Mouse (Mus musculus): ENCODE data around the gene Olfr612. TPM values are rescaled to one million over a fixed set of nuclear protein-coding genes. Genes with fewer than 3 reads are reported as not detected.

Gene Olfr612
- polyA plus RNA-seq, 1 experiment from 2014 or later, result not detected

- Histone ChIP-seq H3K4me1 (replicated peaks; ENCODE audit: control insufficient read depth, insufficient read depth) (no peaks in the 10 kb centered on the region), H3K9me3 (ENCODE audit: control insufficient read depth, low read length) (no peaks in the 10 kb centered on the region), H3K27me3 (ENCODE audit: control insufficient read depth, insufficient read depth, low read length) (no peaks in the 10 kb centered on the region), H3K36me3 (ENCODE audit: control insufficient read depth, insufficient read depth, low read length) (no peaks in the 10 kb centered on the region), H3K27ac (replicated peaks) (no peak within 1 kb of the TSS), H3K4me3 (ENCODE audit: low read depth, low read length) (no peak within 1 kb of the TSS), H3K9ac (ENCODE audit: low read length) (no peak within 1 kb of the TSS), H3K4me2 (replicated peaks; ENCODE audit: low read depth) (no peak within 1 kb of the TSS)
- TF ChIP-seq EP300 (optimal IDR thresholded peaks at IDR 0.05), result no peak
- ATAC-seq (ENCODE audit: low FRiP score, low TSS enrichment) (no peak), DNase-seq (ENCODE audit: low spot score) (no peak)
- 84% methylated on average over 2 of the region's 2 CpGs for WGBS
Observed at GRCm38 (mm10) chr7:103512022-103512421, 30.5 kb downstream of the Olfr612 start, which contains the start of gene Olfr610. Gene Olfr610 (minus strand): TSS chr7:103512122.

- TF ChIP-seq CTCF (IDR thresholded peaks at IDR 0.05; ENCODE audit: low read depth), result no peak
- TF ChIP-seq EP300 (optimal IDR thresholded peaks at IDR 0.05), result no peak
- Histone ChIP-seq H3K9ac (ENCODE audit: low read length) (no peak within 1 kb of the TSS), H3K4me2 (replicated peaks; ENCODE audit: low read depth) (no peak within 1 kb of the TSS), H3K27ac (replicated peaks) (no peak within 1 kb of the TSS), H3K36me3 (ENCODE audit: control insufficient read depth, insufficient read depth, low read length) (no peaks in the 10 kb centered on the region), H3K9me3 (ENCODE audit: control insufficient read depth, low read length) (no peaks in the 10 kb centered on the region), H3K27me3 (ENCODE audit: control insufficient read depth, insufficient read depth, low read length) (no peaks in the 10 kb centered on the region), H3K4me3 (ENCODE audit: low read depth, low read length) (no peak within 1 kb of the TSS), H3K4me1 (replicated peaks; ENCODE audit: control insufficient read depth, insufficient read depth) (no peaks in the 10 kb centered on the region)
- 67% methylated on average over 1 of the region's 1 CpGs for WGBS
- no peak for ATAC-seq (ENCODE audit: low FRiP score, low TSS enrichment)
- DNase-seq (ENCODE audit: low spot score), result no peak
Observed at GRCm38 (mm10) chr7:103497962-103498361, 44.6 kb downstream of the Olfr612 start, which contains the start of gene Olfr609. Gene Olfr609 (minus strand): TSS chr7:103498062.

Small RNAs within 50 kb of the gene (microRNA-seq; reads per million reads assigned to microRNA genes)
- not detected for gene Gm26506

Other genes with a start within 250 kb of the Olfr612 start
- gene Olfr596, start 237.1 kb downstream of the Olfr612 start, polyA plus RNA-seq (2015; fragmentation: Nextera tagmentation; extraction: Ambion mirVana), result not detected in 2 replicates
- gene Olfr597, start 226.4 kb downstream of the Olfr612 start, polyA plus RNA-seq (2015; fragmentation: Nextera tagmentation; extraction: Ambion mirVana), result not detected in 2 replicates
- gene Olfr598, start 219.1 kb downstream of the Olfr612 start, polyA plus RNA-seq (2015; fragmentation: Nextera tagmentation; extraction: Ambion mirVana), result not detected in 2 replicates
- gene Olfr599, start 206.8 kb downstream of the Olfr612 start, polyA plus RNA-seq (2015; fragmentation: Nextera tagmentation; extraction: Ambion mirVana), result not detected in 2 replicates
- not detected in 2 replicates for gene Olfr600, start 193.0 kb downstream of the Olfr612 start, polyA plus RNA-seq (2015; fragmentation: Nextera tagmentation; extraction: Ambion mirVana)
- gene Olfr601, start 180.1 kb downstream of the Olfr612 start, polyA plus RNA-seq (2015; fragmentation: Nextera tagmentation; extraction: Ambion mirVana), result not detected in 2 replicates
- not detected in 2 replicates for gene Olfr603, start 156.5 kb downstream of the Olfr612 start, polyA plus RNA-seq (2015; fragmentation: Nextera tagmentation; extraction: Ambion mirVana)
- gene Usp17lc, start 127.6 kb downstream of the Olfr612 start, polyA plus RNA-seq (2015; fragmentation: Nextera tagmentation; extraction: Ambion mirVana), result not detected in 2 replicates
- gene Olfr605, start 97.3 kb downstream of the Olfr612 start, polyA plus RNA-seq (2015; fragmentation: Nextera tagmentation; extraction: Ambion mirVana), result not detected in 2 replicates
- not detected in 2 replicates for gene Olfr606, start 93.7 kb downstream of the Olfr612 start, polyA plus RNA-seq (2015; fragmentation: Nextera tagmentation; extraction: Ambion mirVana)
- not detected in 2 replicates for gene Olfr607, start 78.6 kb downstream of the Olfr612 start, polyA plus RNA-seq (2015; fragmentation: Nextera tagmentation; extraction: Ambion mirVana)
- gene Olfr608, start 72.8 kb downstream of the Olfr612 start, polyA plus RNA-seq (2015; fragmentation: Nextera tagmentation; extraction: Ambion mirVana), result not detected in 2 replicates
- gene Olfr609, start 44.7 kb downstream of the Olfr612 start, polyA plus RNA-seq (2015; fragmentation: Nextera tagmentation; extraction: Ambion mirVana), result not detected in 2 replicates
- gene Olfr610, start 30.6 kb downstream of the Olfr612 start, polyA plus RNA-seq (2015; fragmentation: Nextera tagmentation; extraction: Ambion mirVana), result not detected in 2 replicates
- gene Olfr611, start 21.9 kb downstream of the Olfr612 start, polyA plus RNA-seq (2015; fragmentation: Nextera tagmentation; extraction: Ambion mirVana), result not detected in 2 replicates
- gene Olfr613, start 5.4 kb upstream of the Olfr612 start, polyA plus RNA-seq (2015; fragmentation: Nextera tagmentation; extraction: Ambion mirVana), result not detected in 2 replicates
- not detected in 2 replicates for gene Olfr615, start 13.4 kb upstream of the Olfr612 start, polyA plus RNA-seq (2015; fragmentation: Nextera tagmentation; extraction: Ambion mirVana)
- not detected in 2 replicates for gene Olfr616, start 26.4 kb upstream of the Olfr612 start, polyA plus RNA-seq (2015; fragmentation: Nextera tagmentation; extraction: Ambion mirVana)
- not detected in 2 replicates for gene Olfr617, start 30.3 kb upstream of the Olfr612 start, polyA plus RNA-seq (2015; fragmentation: Nextera tagmentation; extraction: Ambion mirVana)
- 0.10 and 0.22 TPM in 2 replicates for gene Olfr618, start 47.4 kb upstream of the Olfr612 start, polyA plus RNA-seq (2015; fragmentation: Nextera tagmentation; extraction: Ambion mirVana)
- gene Olfr619, start 57.9 kb upstream of the Olfr612 start, polyA plus RNA-seq (2015; fragmentation: Nextera tagmentation; extraction: Ambion mirVana), result not detected in 2 replicates
- gene Olfr620, start 69.8 kb upstream of the Olfr612 start, polyA plus RNA-seq (2015; fragmentation: Nextera tagmentation; extraction: Ambion mirVana), result 0.10 TPM in 1 of 2 replicates, not detected in the other
- not detected in 2 replicates for gene Olfr622, start 100.0 kb upstream of the Olfr612 start, polyA plus RNA-seq (2015; fragmentation: Nextera tagmentation; extraction: Ambion mirVana)
- not detected in 2 replicates for gene Olfr623, start 121.0 kb upstream of the Olfr612 start, polyA plus RNA-seq (2015; fragmentation: Nextera tagmentation; extraction: Ambion mirVana)
- gene Olfr624, start 128.5 kb upstream of the Olfr612 start, polyA plus RNA-seq (2015; fragmentation: Nextera tagmentation; extraction: Ambion mirVana), result 0.02 TPM in 1 of 2 replicates, not detected in the other
- not detected in 2 replicates for gene Olfr625-ps1, start 140.0 kb upstream of the Olfr612 start, polyA plus RNA-seq (2015; fragmentation: Nextera tagmentation; extraction: Ambion mirVana)
- not detected in 2 replicates for gene Olfr243, start 172.0 kb upstream of the Olfr612 start, polyA plus RNA-seq (2015; fragmentation: Nextera tagmentation; extraction: Ambion mirVana)
- gene Olfr628, start 187.7 kb upstream of the Olfr612 start, polyA plus RNA-seq (2015; fragmentation: Nextera tagmentation; extraction: Ambion mirVana), result not detected in 2 replicates
- not detected in 2 replicates for gene Olfr629, start 202.2 kb upstream of the Olfr612 start, polyA plus RNA-seq (2015; fragmentation: Nextera tagmentation; extraction: Ambion mirVana)
- not detected in 2 replicates for gene Olfr630, start 214.6 kb upstream of the Olfr612 start, polyA plus RNA-seq (2015; fragmentation: Nextera tagmentation; extraction: Ambion mirVana)
- not detected in 2 replicates for gene Olfr69, start 228.9 kb upstream of the Olfr612 start, polyA plus RNA-seq (2015; fragmentation: Nextera tagmentation; extraction: Ambion mirVana)
- 0.02 TPM in 1 of 2 replicates, not detected in the other for gene Olfr68, start 237.0 kb upstream of the Olfr612 start, polyA plus RNA-seq (2015; fragmentation: Nextera tagmentation; extraction: Ambion mirVana)
- not detected in 2 replicates for gene Olfr67, start 249.1 kb upstream of the Olfr612 start, polyA plus RNA-seq (2015; fragmentation: Nextera tagmentation; extraction: Ambion mirVana)